9 mouse cellular contexts compared by ENCODE assay signal in genomic region chr12:77949474-77950017, GRCm38 (mm10).
DNase-seq lines count a peak whose midpoint lies in the region; ATAC-seq and TF ChIP-seq lines count a peak whose summit lies in the region.
"Had no signal": no experiment of that assay in that cellular context is flagged by ENCODE, and none has a peak within 500 bp of the region (broad histone marks: within the 10 kb centered on the region; RNA-seq: fewer than 3 reads in every experiment).

No protein-coding gene starts in this region.

- TF ChIP-seq POLR2A in liver, adult 2 months (IDR thresholded peaks at IDR 0.05; ENCODE audit: extremely low read depth, insufficient read depth, low read length), result no peak

- no peaks in the 10 kb centered on the region for H3K27me3 ChIP-seq in liver, adult 2 months (ENCODE audit: control insufficient read depth, insufficient read depth, low read length)

- no peak overlapping the region for H3K27ac ChIP-seq in liver, adult 2 months (replicated peaks; ENCODE audit: insufficient read depth, low read depth, low read length)

- no peaks in the 10 kb centered on the region for H3K36me3 ChIP-seq in liver, adult 2 months (ENCODE audit: control insufficient read depth, insufficient read depth, low read length)

- peak; percentile 23 for DNase-seq in adrenal gland, postnatal 10 days
- no peak for DNase-seq in adrenal gland, postnatal 4 days (ENCODE audit: low spot score in 2 of 2)
- DNase-seq in brain, adult 2 months (ENCODE audit: low read depth, low spot score), result peak; percentile 65
- DNase-seq in heart, postnatal 10 days, result peak; percentile 16 to 22
- peak; percentile 18 to 19 for DNase-seq in kidney, postnatal 36 days
- DNase-seq in liver, adult 2 months (ENCODE audit: extremely low read depth, low read depth, low spot score), result peak; percentile 94
- DNase-seq in thymus, postnatal 14 days, result peak; percentile 60

- H3K4me3 ChIP-seq in liver, adult 2 months (ENCODE audit: insufficient read depth, low read depth, low read length), result no peak overlapping the region
- H3K4me3 ChIP-seq: erythroblast, embryonic 14.5 days had no signal

- H3K4me1 ChIP-seq in liver, adult 2 months (ENCODE audit: control insufficient read depth, insufficient read depth, low read length), result peaks cover 8% of the 10 kb centered on the region

- no peaks in the 10 kb centered on the region for H3K79me2 ChIP-seq in liver, adult 2 months (ENCODE audit: control insufficient read depth, insufficient read depth, low read length)

- intact Hi-C loops in heart, postnatal 10 days (cut with DNase I), result no loop called here

- H3K9ac ChIP-seq in liver, adult 2 months (ENCODE audit: low read depth, low read length), result no peak overlapping the region

- no peak for TF ChIP-seq CTCF in liver, adult 2 months (IDR thresholded peaks at IDR 0.05; ENCODE audit: low read depth, low read length)

- 14% methylated on average over 16 of the region's 16 CpGs for WGBS in liver, adult 2 months

- ATAC-seq in monocyte, adult 5-6 weeks (replicated peaks; ENCODE audit: insufficient number of reproducible peaks, low FRiP score, low TSS enrichment, poor library complexity, severe bottlenecking), result peak; percentile 53; the same call in 1 of the 2 replicates

Comparison
In these comparisons a context has a peak if more than half of its experiments do, and no peak if none do; other contexts are left out.
1. DNase-seq: peak in adrenal gland, postnatal 10 days (single experiment), brain, adult 2 months (single experiment), heart, postnatal 10 days (2 of 2), kidney, postnatal 36 days (2 of 2), liver, adult 2 months (single experiment) and thymus, postnatal 14 days (single experiment); none in adrenal gland, postnatal 4 days (0 of 2).